Mouse (Mus musculus): ENCODE results near the gene Sirt1. TPM values are rescaled to one million over a fixed set of nuclear protein-coding genes. Genes with fewer than 3 reads are reported as not detected.

Gene Sirt1
- total and polyA plus RNA-seq, 3 experiments: 11.5 to 24.7 (median 17.4) TPM

GRCm38 (mm10) chr10:63308582-63309366 lies 72.7 kb downstream of the Sirt1 start:
- H3K79me2 ChIP-seq (replicated peaks; ENCODE audit: control insufficient read depth, extremely low read depth, insufficient read depth, poor library complexity, severe bottlenecking): no peaks in the 10 kb centered on the region
- H3K9me3 ChIP-seq (replicated peaks; ENCODE audit: low read length): no peaks in the 10 kb centered on the region
- no peak overlapping the region for H3K27ac ChIP-seq (ENCODE audit: insufficient read depth, low read depth)
- H3K27me3 ChIP-seq (replicated peaks): no peaks in the 10 kb centered on the region
- H3K4me1 ChIP-seq (ENCODE audit: control insufficient read depth in 1 of 2, insufficient read depth in 2 of 2): no peaks in the 10 kb centered on the region
- H3K4me3 ChIP-seq (replicated peaks in 1 of 3; ENCODE audit: low read depth in 2 of 3, low read length in 2 of 3, poor library complexity in 1 of 3): no peak overlapping the region
- H3K36me3 ChIP-seq (replicated peaks in 1 of 2; ENCODE audit: control insufficient read depth in 1 of 2, insufficient read depth in 1 of 2, low read length in 1 of 2): peaks cover 62 to 85% of the 10 kb centered on the region in 2 experiments
- H3K4me2 ChIP-seq (ENCODE audit: insufficient read depth, low read depth, poor library complexity, severe bottlenecking): no peak overlapping the region
- in situ Hi-C loops (cut with MboI; ENCODE audit: low pct_ligation_motif_present, low pct_unique_long_range_greater_than_20kb, low sequenced_read_pairs) (loop anchor here (10.0 kb wide), 1 partner anchor 154 kb away; no protein-coding TSS in a partner anchor), dilution Hi-C loops (cut with MboI; ENCODE audit: extremely low pct_ligation_motif_present, extremely low pct_unique_long_range_greater_than_20kb, low sequenced_read_pairs) (no loop called here)
- no peak overlapping the region for H3K9ac ChIP-seq (ENCODE audit: insufficient read depth, low read depth)
- peak; percentile 77 for DNase-seq (ENCODE audit: extremely low read depth)
- TF ChIP-seq SMC3 (IDR thresholded peaks at IDR 0.05; ENCODE audit: low read depth, low read length) (peak; percentile 77), ZNF384 (IDR thresholded peaks at IDR 0.05; ENCODE audit: low read depth, low read length) (no peak), E2F4 (IDR thresholded peaks at IDR 0.05; ENCODE audit: insufficient replicate concordance, low read depth, low read length) (no peak), MAZ (IDR thresholded peaks at IDR 0.05; ENCODE audit: low read depth, low read length) (no peak), CHD2 (IDR thresholded peaks at IDR 0.05; ENCODE audit: low read length) (no peak), POLR2A (IDR thresholded peaks at IDR 0.05; ENCODE audit: low read depth, low read length) (no peak), MAX (IDR thresholded peaks at IDR 0.05; ENCODE audit: low read length) (no peak), JUND (conservative IDR thresholded peaks at IDR 0.05; ENCODE audit: low read depth, low read length) (no peak), GABPA (IDR thresholded peaks at IDR 0.05; ENCODE audit: insufficient replicate concordance, low read depth, low read length) (no peak), NRF1 (IDR thresholded peaks at IDR 0.05; ENCODE audit: low read depth, low read length) (no peak), USF2 (conservative IDR thresholded peaks at IDR 0.05; ENCODE audit: low read depth, low read length) (no peak), IRF4 (IDR thresholded peaks at IDR 0.05; ENCODE audit: low read depth, low read length) (no peak), ELF1 (IDR thresholded peaks at IDR 0.05; ENCODE audit: low read depth, low read length) (peak; percentile 29; the same call in 1 of the 2 replicates), CTCF (conservative IDR thresholded peaks at IDR 0.05 in 1 of 2, IDR thresholded peaks at IDR 0.05 in 1 of 2; ENCODE audit: low read depth in 2 of 2, low read length in 2 of 2) (peak; percentile 60 to 81), JUN (IDR thresholded peaks at IDR 0.05; ENCODE audit: insufficient read depth, low read depth, low read length) (no peak), MAFK (IDR thresholded peaks at IDR 0.05; ENCODE audit: insufficient replicate concordance, low read length) (no peak), TCF12 (IDR thresholded peaks at IDR 0.05; ENCODE audit: low read depth, low read length) (no peak), MYC (IDR thresholded peaks at IDR 0.05; ENCODE audit: low read depth, low read length) (peak; percentile 36; the same call in 1 of the 2 replicates), RAD21 (IDR thresholded peaks at IDR 0.05; ENCODE audit: low read depth, low read length) (peak; percentile 51)

GRCm38 (mm10) chr10:63302356-63302755 lies 79.1 kb downstream of the Sirt1 start:
- peaks cover 55 to 93% of the 10 kb centered on the region in 2 experiments for H3K36me3 ChIP-seq (replicated peaks in 1 of 2; ENCODE audit: control insufficient read depth in 1 of 2, insufficient read depth in 1 of 2, low read length in 1 of 2)
- dilution Hi-C loops (cut with MboI; ENCODE audit: extremely low pct_ligation_motif_present, extremely low pct_unique_long_range_greater_than_20kb, low sequenced_read_pairs): no loop called here
- in situ Hi-C loops (cut with MboI; ENCODE audit: low pct_ligation_motif_present, low pct_unique_long_range_greater_than_20kb, low sequenced_read_pairs): loop anchor here (10.0 kb wide), 1 partner anchor 148 kb away; no protein-coding TSS in a partner anchor

More at GRCm38 (mm10) chr10:63302356-63302755, 79.1 kb downstream of the Sirt1 start:
- no peak for DNase-seq (ENCODE audit: extremely low read depth)
- no peak overlapping the region for H3K27ac ChIP-seq (ENCODE audit: insufficient read depth, low read depth)
- H3K9me3 ChIP-seq (replicated peaks; ENCODE audit: low read length): no peaks in the 10 kb centered on the region
- no peak overlapping the region for H3K4me3 ChIP-seq (replicated peaks in 1 of 3; ENCODE audit: low read depth in 2 of 3, low read length in 2 of 3, poor library complexity in 1 of 3)
- no peaks in the 10 kb centered on the region for H3K4me1 ChIP-seq (ENCODE audit: control insufficient read depth in 1 of 2, insufficient read depth in 2 of 2)
- no peaks in the 10 kb centered on the region for H3K27me3 ChIP-seq (replicated peaks)
- TF ChIP-seq ZNF384 (IDR thresholded peaks at IDR 0.05; ENCODE audit: low read depth, low read length) (no peak), USF1 (IDR thresholded peaks at IDR 0.05; ENCODE audit: low read depth, low read length) (no peak), MAZ (IDR thresholded peaks at IDR 0.05; ENCODE audit: low read depth, low read length) (no peak), RAD21 (IDR thresholded peaks at IDR 0.05; ENCODE audit: low read depth, low read length) (no peak), USF2 (conservative IDR thresholded peaks at IDR 0.05; ENCODE audit: low read depth, low read length) (no peak), SIN3A (IDR thresholded peaks at IDR 0.05; ENCODE audit: low read length) (no peak), PAX5 (IDR thresholded peaks at IDR 0.05; ENCODE audit: low read length) (no peak), ZC3H11A (IDR thresholded peaks at IDR 0.05; ENCODE audit: low read depth, low read length) (no peak), MYC (IDR thresholded peaks at IDR 0.05; ENCODE audit: low read depth, low read length) (no peak), ELF1 (IDR thresholded peaks at IDR 0.05; ENCODE audit: low read depth, low read length) (no peak), ZMIZ1 (IDR thresholded peaks at IDR 0.05; ENCODE audit: low read depth, low read length) (no peak)
- no peak overlapping the region for H3K9ac ChIP-seq (ENCODE audit: insufficient read depth, low read depth)
- H3K79me2 ChIP-seq (replicated peaks; ENCODE audit: control insufficient read depth, extremely low read depth, insufficient read depth, poor library complexity, severe bottlenecking): no peaks in the 10 kb centered on the region
- no peak overlapping the region for H3K4me2 ChIP-seq (ENCODE audit: insufficient read depth, low read depth, poor library complexity, severe bottlenecking)

Measured in CH12.LX (cell line).